Mouse (Mus musculus) heart, postnatal 0 days (tissue): ENCODE results near the gene Gm11032. TPM values are rescaled to one million over a fixed set of nuclear protein-coding genes. Genes with fewer than 3 reads are reported as not detected.

Experiments
- ATAC-seq: fragments of 200-750 bp; cut with Nextera tagmentation; 2 replicates; pipeline ENCODE4 v1.8.0; 2017; ENCODE audit warnings: low read depth, moderate number of reproducible peaks, moderate library complexity; ENCODE audit not compliant: insufficient read depth
- DNase-seq: peaks from one replicate; pipeline ENCODE4 v3.0.0-alpha.2; 2016; ENCODE audit warnings: low spot score
- H3K27ac ChIP-seq: fragments of 300-500 bp; sonication (generic); 2 replicates; pipeline ENCODE4 v1.5.1; 2014; ENCODE audit warnings: low read depth, mild to moderate bottlenecking
- H3K27me3 ChIP-seq: fragments of 300-500 bp; sonication (generic); 2 replicates; pipeline ENCODE4 v1.6.1; 2014; ENCODE audit warnings: low read length, mixed read lengths; ENCODE audit not compliant: control insufficient read depth, insufficient read depth
- H3K36me3 ChIP-seq: fragments of 300-500 bp; sonication (generic); replicated peaks from 2 replicates; pipeline ENCODE4 v1.6.1; 2014; ENCODE audit warnings: low read length, mixed read lengths; ENCODE audit not compliant: control insufficient read depth, insufficient read depth
- H3K4me1 ChIP-seq: fragments of 300-500 bp; sonication (generic); 2 replicates; pipeline ENCODE4 v1.6.1; 2014; ENCODE audit warnings: antibody characterized with exemption; ENCODE audit not compliant: control insufficient read depth, insufficient read depth
- H3K4me2 ChIP-seq: fragments of 300-500 bp; sonication (generic); 2 replicates; pipeline ENCODE4 v1.6.1; 2014; ENCODE audit warnings: low read depth, mild to moderate bottlenecking, low read length, moderate library complexity
- H3K4me3 ChIP-seq: fragments of 300-500 bp; sonication (generic); 2 replicates; pipeline ENCODE4 v1.5.1; 2014; ENCODE audit warnings: low read depth, low read length
- H3K9ac ChIP-seq: fragments of 300-500 bp; sonication (generic); replicated peaks from 2 replicates; pipeline ENCODE4 v1.6.1; 2014; ENCODE audit warnings: low read depth, low read length, mixed read lengths
- H3K9me3 ChIP-seq: fragments of 300-500 bp; sonication (generic); replicated peaks from 2 replicates; pipeline ENCODE4 v1.6.1; 2016; ENCODE audit warnings: low read length; ENCODE audit not compliant: control insufficient read depth
- CTCF ChIP-seq: IDR thresholded peaks from 2 replicates; pipeline ENCODE4 v1.5.1; 2016; ENCODE audit warnings: antibody characterized with exemption, control low read depth, low read depth
- EP300 ChIP-seq: IDR thresholded peaks from 2 replicates; pipeline ENCODE4 v1.6.1; 2016; ENCODE audit warnings: antibody characterized with exemption, low read depth
- WGBS: fragments of 180-500 bp; shearing (Covaris S2); extraction: QIAGEN DNeasy Blood & Tissue Kit; methylation state at CpG from one replicate; pipeline ENCODE4 v1.1.7; 2014; 5-methylcytosine and 5-hydroxymethylcytosine counted together
- polyA plus RNA-seq: library from polyadenylated mRNA; unstranded; fragments of >200 nt; fragmentation: Nextera tagmentation; extraction: Ambion mirVana; gene quantifications from 2 replicates; pipeline ENCODE4 v1.2.1, GENCODE M21; 2015
- total RNA-seq: library from RNA; depleted of rRNA; stranded (reverse); fragments of >200 nt; gene quantifications from 2 replicates; pipeline ENCODE4 v1.2.3, GENCODE M21; 2014; ENCODE audit warnings: low replicate concordance

Gene Gm11032
- total and polyA plus RNA-seq, 2 experiments from 2014 or later: not detected

DNA sequence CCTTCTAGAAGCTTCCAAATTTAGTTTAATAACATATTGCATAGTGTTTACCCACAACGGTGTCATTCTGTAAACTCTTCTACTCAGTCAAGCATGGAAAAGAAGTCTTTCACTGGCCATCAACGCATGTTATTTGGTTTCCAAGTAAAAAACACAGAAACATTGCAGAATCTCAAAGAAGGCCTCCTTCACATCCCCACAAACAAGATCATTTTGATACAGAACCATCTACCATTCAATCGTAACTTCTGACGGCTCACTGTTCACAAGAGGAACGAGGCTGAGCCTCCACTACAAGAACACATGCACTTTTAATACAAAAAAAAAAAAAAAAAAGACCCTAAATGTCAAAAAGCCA, 26.4 kb upstream of the Gm11032 start:
- no peaks in the 10 kb centered on the region for H3K36me3 ChIP-seq
- H3K4me2 ChIP-seq: peak overlapping the region; percentile 61
- peak overlapping the region; percentile 97; the same call in 1 of the 2 replicates for H3K9ac ChIP-seq
- ATAC-seq (no peak), DNase-seq (no peak)
- H3K27ac ChIP-seq: peak overlapping the region; percentile 98; the same call in 1 of the 2 replicates
- H3K27me3 ChIP-seq: no peaks in the 10 kb centered on the region
- no peaks in the 10 kb centered on the region for H3K9me3 ChIP-seq
- peaks cover 21% of the 10 kb centered on the region for H3K4me1 ChIP-seq
- TF ChIP-seq CTCF (no peak), EP300 (no peak)
- WGBS: 21% methylated on average over 5 of the region's 5 CpGs
- peak overlapping the region; percentile 95 for H3K4me3 ChIP-seq

DNA sequence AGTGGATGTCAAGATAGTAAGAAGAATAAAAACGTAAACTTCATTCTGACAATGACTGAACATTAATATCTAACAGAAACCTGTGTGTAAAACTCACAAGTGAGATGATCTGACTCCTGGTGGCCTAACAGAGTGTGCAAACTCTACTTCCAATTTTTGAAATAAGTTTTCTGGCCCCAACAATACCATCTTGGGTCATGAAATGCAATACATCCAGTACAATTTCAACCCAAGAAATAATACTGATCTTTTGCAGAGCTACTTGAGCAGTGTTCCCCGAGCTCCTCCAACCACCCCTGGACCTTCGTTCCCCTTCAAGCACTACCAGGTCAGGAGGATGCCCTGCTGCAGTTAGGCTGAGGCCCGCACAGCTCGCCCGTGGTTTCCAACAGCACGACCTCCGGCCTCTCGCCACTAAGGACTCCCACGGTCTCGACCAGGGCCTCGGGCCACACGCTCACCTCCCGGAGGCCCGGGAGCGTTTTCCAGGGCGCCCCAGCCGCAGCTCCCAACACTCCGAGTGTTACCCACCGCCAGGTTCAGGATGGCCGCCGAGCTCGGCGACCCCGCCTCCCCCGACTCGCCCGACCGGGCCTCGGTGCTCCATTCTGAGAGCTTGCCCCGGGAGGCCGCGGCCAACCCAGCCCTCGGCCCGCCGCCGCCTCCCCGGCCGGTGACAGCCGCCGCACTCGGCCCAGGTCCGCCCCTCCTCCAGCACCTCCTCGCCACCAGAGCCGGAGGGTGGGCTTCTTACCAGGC, 25.8 kb upstream of the Gm11032 start:
- Histone ChIP-seq H3K27me3 (no peaks in the 10 kb centered on the region), H3K4me2 (peak overlapping the region; percentile 61), H3K4me1 (peaks cover 21% of the 10 kb centered on the region), H3K4me3 (peak overlapping the region; percentile 95), H3K36me3 (no peaks in the 10 kb centered on the region), H3K9me3 (no peaks in the 10 kb centered on the region), H3K27ac (peak overlapping the region; percentile 98), H3K9ac (peak overlapping the region; percentile 97)
- TF ChIP-seq EP300: no peak
- peak; percentile 18; the same call in 1 of the 2 replicates for TF ChIP-seq CTCF
- DNase-seq (peak; percentile 43), ATAC-seq (peak; percentile 85)
- under 1% methylated on average over 39 of the region's 45 CpGs for WGBS

DNA sequence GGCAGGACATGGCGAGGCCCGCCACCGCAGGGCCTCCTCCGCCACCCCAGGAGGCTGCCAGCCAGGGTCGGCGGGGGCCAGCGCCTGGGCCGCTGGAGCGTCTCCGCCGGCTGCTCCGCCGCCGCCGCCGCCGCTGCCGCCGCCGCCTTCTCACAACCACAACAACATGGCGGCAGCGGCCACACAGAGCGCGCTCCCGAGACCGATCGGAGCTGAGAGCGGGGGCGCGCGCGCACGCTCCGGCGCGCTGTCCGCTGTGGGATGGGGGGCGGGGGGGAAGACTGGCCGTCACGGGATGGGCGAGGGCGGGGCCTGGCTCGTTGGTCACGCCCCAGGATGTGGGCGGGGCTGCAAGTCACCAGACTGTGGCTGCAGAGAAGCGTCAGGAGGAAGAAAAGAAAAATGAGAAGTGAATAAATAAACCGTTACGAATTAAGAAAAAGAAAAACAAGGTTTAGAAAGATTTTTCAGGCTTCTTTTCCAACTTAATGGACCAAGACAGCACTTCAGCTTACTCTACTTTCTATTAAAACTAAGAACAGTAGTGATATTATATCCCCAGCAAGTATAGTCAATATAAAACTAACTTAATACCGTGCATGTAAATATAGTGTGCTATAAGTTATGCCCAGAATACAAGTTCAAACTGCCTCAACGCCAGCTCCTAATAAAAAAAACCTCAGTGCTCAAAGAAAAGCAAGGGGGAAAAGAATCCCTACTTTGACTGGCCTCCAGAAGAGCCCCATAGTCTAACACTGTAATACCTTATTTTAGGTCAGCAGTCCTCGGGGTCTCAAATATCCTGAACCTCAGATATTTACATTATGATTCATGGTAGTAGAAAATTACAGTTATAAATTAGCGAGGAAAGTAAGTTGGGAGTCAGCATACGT, 25.0 kb upstream of the Gm11032 start, which contains the start of gene Mtmr3:
Mtmr3 (minus strand) TSS at position 256 of the 893 bp plus-strand sequence.
- ATAC-seq: peak; percentile 96
- no peaks in the 10 kb centered on the region for H3K36me3 ChIP-seq
- peak within 1 kb of the TSS; percentile 97 for H3K9ac ChIP-seq
- peak; percentile 94 for DNase-seq
- no peaks in the 10 kb centered on the region for H3K9me3 ChIP-seq
- peak within 1 kb of the TSS; percentile 95 for H3K4me3 ChIP-seq
- H3K4me2 ChIP-seq: peak within 1 kb of the TSS; percentile 61
- H3K4me1 ChIP-seq: peaks cover 21% of the 10 kb centered on the region
- no peaks in the 10 kb centered on the region for H3K27me3 ChIP-seq
- 5% methylated on average over 47 of the region's 53 CpGs for WGBS
- H3K27ac ChIP-seq: peak within 1 kb of the TSS; percentile 98
- TF ChIP-seq EP300 (peak; percentile 75; the same call in 1 of the 2 replicates), CTCF (no peak)

DNA sequence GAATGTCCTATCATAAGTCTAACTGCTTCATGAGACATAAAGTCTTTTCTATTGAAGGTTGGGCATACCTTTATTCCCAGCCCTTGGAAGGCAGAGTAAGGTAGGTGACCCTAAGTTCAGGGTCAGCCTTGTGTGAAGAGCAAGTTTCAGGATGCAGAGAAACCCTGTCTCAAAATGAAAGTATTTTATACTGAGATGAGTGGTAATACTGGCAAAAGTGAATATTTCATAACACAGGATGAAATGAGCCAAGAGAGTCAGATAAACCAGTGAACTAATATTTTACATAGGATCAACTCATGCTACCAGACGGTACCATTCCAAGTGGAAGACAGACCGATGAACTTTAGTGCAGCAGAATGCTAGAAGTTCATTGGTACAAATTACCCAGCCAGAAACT, 21.5 kb upstream of the Gm11032 start:
- WGBS: 81% methylated on average over 2 of the region's 2 CpGs
- H3K27ac ChIP-seq: no peak overlapping the region

DNA sequence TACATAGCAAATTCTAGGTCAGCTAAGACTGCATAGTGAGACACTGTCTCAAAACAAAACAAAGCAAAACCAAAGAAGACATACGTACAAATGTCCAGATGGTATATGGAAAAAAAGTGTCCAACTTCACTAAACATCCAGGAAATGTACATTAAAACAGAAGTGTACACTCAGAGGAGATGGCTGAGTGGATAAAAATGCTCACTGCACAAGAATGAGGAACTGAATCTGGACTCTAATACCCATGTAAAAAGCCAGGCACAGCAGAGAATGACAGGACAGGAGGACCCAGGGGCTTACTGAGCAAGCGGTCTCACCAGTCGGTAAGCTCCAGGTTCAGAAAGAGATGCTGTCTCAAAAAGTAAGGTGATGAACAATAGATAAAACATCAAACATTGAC, 20.0 kb upstream of the Gm11032 start:
- no peaks in the 10 kb centered on the region for H3K36me3 ChIP-seq
- ATAC-seq (no peak), DNase-seq (no peak)
- H3K9ac ChIP-seq: no peak overlapping the region
- TF ChIP-seq EP300 (no peak), CTCF (no peak)
- 91% methylated on average over 3 of the region's 3 CpGs for WGBS
- H3K4me3 ChIP-seq: no peak overlapping the region
- no peaks in the 10 kb centered on the region for H3K9me3 ChIP-seq
- peaks cover 20% of the 10 kb centered on the region for H3K4me1 ChIP-seq
- no peaks in the 10 kb centered on the region for H3K27me3 ChIP-seq
- no peak overlapping the region for H3K4me2 ChIP-seq
- no peak overlapping the region for H3K27ac ChIP-seq

More for the DNA sequence above, 21.5 kb upstream of the Gm11032 start:
- no peak for TF ChIP-seq EP300
- TF ChIP-seq CTCF: no peak
- no peak overlapping the region for H3K4me2 ChIP-seq
- H3K9me3 ChIP-seq: no peaks in the 10 kb centered on the region
- no peak overlapping the region for H3K9ac ChIP-seq
- no peak overlapping the region for H3K4me3 ChIP-seq
- H3K36me3 ChIP-seq: no peaks in the 10 kb centered on the region
- no peaks in the 10 kb centered on the region for H3K27me3 ChIP-seq
- DNase-seq: no peak
- H3K4me1 ChIP-seq: peaks cover 6% of the 10 kb centered on the region
- no peak for ATAC-seq
